Mouse (Mus musculus) lung, postnatal 0 days (tissue): ENCODE data around the gene Gsg1l. TPM values are rescaled to one million over a fixed set of nuclear protein-coding genes. Genes with fewer than 3 reads are reported as not detected.

ENCODE experiments used
- ATAC-seq: fragments of 200-750 bp; cut with Nextera tagmentation; 2 replicates; pipeline ENCODE4 v1.8.0; 2017; ENCODE audit warnings: moderate library complexity
- DNase-seq: peaks from one replicate; pipeline ENCODE4 v3.0.0-alpha.2; 2016; ENCODE audit warnings: low spot score
- H3K27ac ChIP-seq: fragments of 300-500 bp; sonication (generic); 2 replicates; pipeline ENCODE4 v1.5.1; 2014; ENCODE audit warnings: antibody characterized with exemption, mild to moderate bottlenecking, low read length, mixed read lengths
- H3K27me3 ChIP-seq: fragments of 300-500 bp; sonication (generic); replicated peaks from 2 replicates; pipeline ENCODE4 v1.6.1; 2014; ENCODE audit warnings: low read length, mixed read lengths; ENCODE audit not compliant: insufficient read depth
- H3K36me3 ChIP-seq: fragments of 300-500 bp; sonication (generic); 2 replicates; pipeline ENCODE4 v1.6.1; 2014; ENCODE audit warnings: low read length, mixed read lengths; ENCODE audit not compliant: insufficient read depth
- H3K4me1 ChIP-seq: fragments of 300-500 bp; sonication (generic); 2 replicates; pipeline ENCODE4 v1.6.1; 2014; ENCODE audit warnings: antibody characterized with exemption, low read depth, low read length, mixed read lengths; ENCODE audit not compliant: insufficient read depth
- H3K4me2 ChIP-seq: fragments of 300-500 bp; sonication (generic); replicated peaks from 2 replicates; pipeline ENCODE4 v1.6.1; 2014; ENCODE audit warnings: low read depth, mild to moderate bottlenecking, low read length, moderate library complexity, mixed read lengths
- H3K4me3 ChIP-seq: fragments of 300-500 bp; sonication (generic); 2 replicates; pipeline ENCODE4 v1.5.1; 2014; ENCODE audit warnings: low read depth, low read length
- H3K9ac ChIP-seq: fragments of 300-500 bp; sonication (generic); replicated peaks from 2 replicates; pipeline ENCODE4 v1.6.1; 2014; ENCODE audit warnings: low read depth, mild to moderate bottlenecking
- H3K9me3 ChIP-seq: fragments of 300-500 bp; sonication (generic); 2 replicates; pipeline ENCODE4 v1.6.1; 2016; ENCODE audit warnings: low read length, mixed read lengths
- CTCF ChIP-seq: IDR thresholded peaks from 2 replicates; pipeline ENCODE4 v1.5.1; 2016; ENCODE audit warnings: antibody characterized with exemption, mild to moderate bottlenecking
- EP300 ChIP-seq: IDR thresholded peaks from 2 replicates; pipeline ENCODE4 v1.6.1; 2016; ENCODE audit warnings: antibody characterized with exemption, mild to moderate bottlenecking, control low read depth
- WGBS: fragments of 180-500 bp; shearing (Covaris S2); extraction: QIAGEN DNeasy Blood & Tissue Kit; methylation state at CpG from one replicate; pipeline ENCODE4 v1.1.7; 2014; 5-methylcytosine and 5-hydroxymethylcytosine counted together
- polyA plus RNA-seq: library from polyadenylated mRNA; unstranded; fragments of >200 nt; fragmentation: Nextera tagmentation; extraction: Ambion mirVana; gene quantifications from 2 replicates; pipeline ENCODE4 v1.2.1, GENCODE M21; 2015

Gene Gsg1l
- polyA plus RNA-seq, 1 experiment from 2014 or later = 0.66 TPM

DNA sequence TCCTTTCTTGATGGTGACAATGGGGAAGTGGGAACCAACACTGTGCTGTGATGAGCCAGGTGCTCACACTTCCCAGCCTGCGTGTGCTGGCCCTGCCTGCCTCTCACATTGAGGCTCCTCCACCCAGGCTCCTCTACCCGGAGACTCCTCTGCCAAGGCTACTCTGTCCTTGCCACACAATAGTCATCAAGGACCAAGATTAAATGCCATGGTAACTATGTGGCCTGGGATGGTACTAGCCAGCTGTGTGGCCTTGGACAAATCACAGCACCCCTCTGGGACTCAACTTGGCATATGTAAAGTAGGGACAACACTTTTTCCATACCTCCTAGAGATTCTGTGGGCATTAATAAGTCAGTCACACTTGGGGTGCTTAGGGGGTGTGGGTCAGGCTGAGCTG lies 182.3 kb downstream of the Gsg1l start:
- Histone ChIP-seq H3K4me1 (no peaks in the 10 kb centered on the region), H3K27me3 (no peaks in the 10 kb centered on the region), H3K9me3 (no peaks in the 10 kb centered on the region), H3K9ac (no peak overlapping the region), H3K36me3 (no peaks in the 10 kb centered on the region), H3K27ac (no peak overlapping the region), H3K4me3 (no peak overlapping the region), H3K4me2 (no peak overlapping the region)
- DNase-seq (no peak), ATAC-seq (no peak)
- WGBS = 61% methylated on average over 2 of the region's 2 CpGs
- no peak for TF ChIP-seq EP300
- TF ChIP-seq CTCF = no peak

DNA sequence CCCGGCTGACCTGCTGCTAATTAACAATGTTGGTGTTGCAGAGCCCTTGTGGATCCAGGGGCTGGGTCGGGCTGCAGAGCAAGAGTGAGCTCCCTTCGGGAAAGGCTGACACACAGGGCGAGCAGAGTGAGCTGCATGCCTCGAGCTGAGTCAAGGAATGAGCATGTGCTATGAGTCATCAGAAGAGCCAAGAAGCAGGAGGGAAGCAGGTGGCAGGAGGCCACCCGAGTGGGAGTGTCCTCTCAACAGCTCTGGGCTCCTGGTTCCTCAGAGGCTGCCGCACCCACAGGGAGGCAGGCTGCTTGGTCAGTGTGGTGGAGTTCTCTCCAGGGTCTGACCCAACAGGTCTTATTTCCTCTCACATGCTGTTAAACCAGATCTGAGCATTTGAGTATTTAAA lies 183.2 kb downstream of the Gsg1l start:
- no peaks in the 10 kb centered on the region for H3K27me3 ChIP-seq
- peak; percentile 93 for DNase-seq
- H3K4me3 ChIP-seq = no peak overlapping the region
- H3K9ac ChIP-seq = no peak overlapping the region
- no peaks in the 10 kb centered on the region for H3K36me3 ChIP-seq
- H3K9me3 ChIP-seq = no peaks in the 10 kb centered on the region
- WGBS = 20% methylated on average over 7 of the region's 7 CpGs
- ATAC-seq = peak; percentile 98
- TF ChIP-seq EP300 = no peak
- TF ChIP-seq CTCF = no peak
- H3K4me1 ChIP-seq = no peaks in the 10 kb centered on the region
- no peak overlapping the region for H3K27ac ChIP-seq
- H3K4me2 ChIP-seq = no peak overlapping the region

- no peak for ATAC-seq
- WGBS = 66% methylated on average over 4 of the region's 4 CpGs
These were observed 185.2 kb downstream of the Gsg1l start for GRCm38 (mm10) chr7:125897059-125897458.

GRCm38 (mm10) chr7:125893621-125894020 lies 188.6 kb downstream of the Gsg1l start:
- Histone ChIP-seq H3K27me3 (no peaks in the 10 kb centered on the region), H3K27ac (no peak overlapping the region), H3K9me3 (no peaks in the 10 kb centered on the region), H3K4me3 (no peak overlapping the region), H3K36me3 (no peaks in the 10 kb centered on the region), H3K4me1 (no peaks in the 10 kb centered on the region), H3K9ac (no peak overlapping the region), H3K4me2 (no peak overlapping the region)
- ATAC-seq = no peak
- 85% methylated on average over 5 of the region's 5 CpGs for WGBS
- no peak for DNase-seq
- TF ChIP-seq CTCF = no peak
- TF ChIP-seq EP300 = no peak

More at GRCm38 (mm10) chr7:125897059-125897458, 185.2 kb downstream of the Gsg1l start:
- DNase-seq = no peak
- TF ChIP-seq CTCF (no peak), EP300 (no peak)
- H3K27me3 ChIP-seq = no peaks in the 10 kb centered on the region
- no peak overlapping the region for H3K4me2 ChIP-seq
- no peaks in the 10 kb centered on the region for H3K36me3 ChIP-seq
- H3K9ac ChIP-seq = no peak overlapping the region
- H3K4me1 ChIP-seq = no peaks in the 10 kb centered on the region
- no peaks in the 10 kb centered on the region for H3K9me3 ChIP-seq
- H3K27ac ChIP-seq = no peak overlapping the region
- H3K4me3 ChIP-seq = no peak overlapping the region

GRCm38 (mm10) chr7:125888373-125888772 lies 193.8 kb downstream of the Gsg1l start:
- TF ChIP-seq EP300 (no peak), CTCF (peak; percentile 42)
- H3K9me3 ChIP-seq = no peaks in the 10 kb centered on the region
- no peak overlapping the region for H3K27ac ChIP-seq
- H3K9ac ChIP-seq = no peak overlapping the region
- no peaks in the 10 kb centered on the region for H3K27me3 ChIP-seq
- no peaks in the 10 kb centered on the region for H3K36me3 ChIP-seq
- no peak overlapping the region for H3K4me2 ChIP-seq
- H3K4me3 ChIP-seq = no peak overlapping the region
- ATAC-seq = peak; percentile 62
- WGBS = 41% methylated on average over 12 of the region's 12 CpGs
- peak; percentile 79 for DNase-seq
- H3K4me1 ChIP-seq = peaks cover 3% of the 10 kb centered on the region; the same call in 1 of the 2 replicates

DNA sequence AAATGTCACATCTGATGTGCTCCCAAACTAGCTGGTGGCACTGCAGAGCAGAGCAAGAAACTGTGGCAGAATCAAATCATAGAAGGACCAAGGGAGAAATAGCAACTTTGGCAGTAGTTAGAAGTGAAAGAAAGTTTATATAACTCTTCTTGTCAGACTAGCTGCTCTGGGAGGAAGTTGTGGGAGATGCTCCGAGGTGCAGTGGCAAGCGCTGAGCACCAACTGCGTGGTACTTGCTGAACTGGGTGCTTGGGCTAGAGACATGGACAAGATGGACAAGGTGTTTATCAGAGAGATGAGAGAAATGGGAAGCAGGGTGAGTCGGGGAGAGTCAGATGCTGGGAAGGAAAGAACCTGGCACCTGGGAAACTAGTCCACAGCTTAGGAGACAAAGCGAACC lies 194.4 kb downstream of the Gsg1l start:
- WGBS = 79% methylated on average over 5 of the region's 5 CpGs
- Histone ChIP-seq H3K4me1 (peaks cover 3% of the 10 kb centered on the region; the same call in 1 of the 2 replicates), H3K9me3 (no peaks in the 10 kb centered on the region), H3K36me3 (no peaks in the 10 kb centered on the region), H3K27me3 (no peaks in the 10 kb centered on the region), H3K9ac (no peak overlapping the region), H3K4me2 (no peak overlapping the region), H3K4me3 (no peak overlapping the region), H3K27ac (no peak overlapping the region)
- TF ChIP-seq CTCF (no peak), EP300 (no peak)
- ATAC-seq (no peak), DNase-seq (no peak)

GRCm38 (mm10) chr7:125887124-125887523 lies 195.1 kb downstream of the Gsg1l start:
- ATAC-seq = no peak
- H3K4me1 ChIP-seq = peaks cover 3% of the 10 kb centered on the region; the same call in 1 of the 2 replicates
- H3K9ac ChIP-seq = no peak overlapping the region
- no peak overlapping the region for H3K4me2 ChIP-seq
- no peak overlapping the region for H3K27ac ChIP-seq
- no peaks in the 10 kb centered on the region for H3K36me3 ChIP-seq
- no peak for DNase-seq
- 42% methylated on average over 4 of the region's 4 CpGs for WGBS
- H3K4me3 ChIP-seq = no peak overlapping the region
- H3K9me3 ChIP-seq = no peaks in the 10 kb centered on the region
- TF ChIP-seq CTCF (no peak), EP300 (no peak)
- H3K27me3 ChIP-seq = no peaks in the 10 kb centered on the region
